Mouse (Mus musculus): Measurements from ENCODE around the gene Rbak. TPM values are rescaled to one million over a fixed set of nuclear protein-coding genes. Genes with fewer than 3 reads are reported as not detected.

Rbak gene
- 12.6 TPM for total RNA-seq (2023)

DNA sequence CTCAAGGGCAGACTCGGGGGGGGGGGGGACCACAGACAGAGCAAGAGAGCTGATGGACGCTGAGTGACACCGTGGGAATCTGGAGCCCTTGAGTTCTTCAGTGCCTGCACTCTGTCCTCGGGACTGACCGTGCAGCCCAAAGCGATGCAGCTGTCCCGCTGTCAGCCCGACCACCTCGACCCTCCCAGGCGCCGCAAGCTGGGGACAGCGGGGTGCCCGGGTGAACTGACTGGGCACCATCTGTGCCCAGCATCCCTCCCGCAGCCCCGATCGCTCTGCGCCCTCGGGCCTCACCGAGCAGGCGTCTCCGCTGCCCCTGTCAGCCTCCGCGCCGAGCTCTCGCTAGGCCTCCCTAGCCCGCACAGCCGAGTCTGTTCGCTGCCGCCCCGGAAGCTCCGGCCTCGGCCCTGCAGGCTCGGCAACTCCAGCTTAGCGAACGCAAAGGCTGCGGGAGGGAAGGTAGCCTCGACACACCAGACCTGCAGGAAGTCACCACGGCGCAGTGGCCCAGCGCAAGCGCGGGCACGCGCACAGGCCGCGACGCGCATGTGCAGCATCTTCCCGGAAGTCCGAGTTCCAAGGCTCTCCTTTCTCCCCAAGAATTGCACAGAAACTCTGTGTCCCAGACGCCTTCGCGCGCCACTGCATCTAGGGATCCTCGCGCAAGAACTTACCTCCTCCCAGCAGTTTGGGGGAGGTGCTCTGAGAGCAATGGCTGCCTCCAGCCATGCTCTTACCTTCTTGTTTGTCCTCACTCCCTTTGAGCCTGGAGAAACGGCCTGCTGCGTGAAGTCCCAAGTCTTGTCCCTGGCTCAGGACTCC lies at the start of gene Rbak, which contains the start of gene Spdye4b:
Gene Rbak (minus strand): TSS at position 521 of the 822 bp plus-strand sequence.
Gene Spdye4b (plus strand): TSS at position 763 of the 822 bp plus-strand sequence.

DNA sequence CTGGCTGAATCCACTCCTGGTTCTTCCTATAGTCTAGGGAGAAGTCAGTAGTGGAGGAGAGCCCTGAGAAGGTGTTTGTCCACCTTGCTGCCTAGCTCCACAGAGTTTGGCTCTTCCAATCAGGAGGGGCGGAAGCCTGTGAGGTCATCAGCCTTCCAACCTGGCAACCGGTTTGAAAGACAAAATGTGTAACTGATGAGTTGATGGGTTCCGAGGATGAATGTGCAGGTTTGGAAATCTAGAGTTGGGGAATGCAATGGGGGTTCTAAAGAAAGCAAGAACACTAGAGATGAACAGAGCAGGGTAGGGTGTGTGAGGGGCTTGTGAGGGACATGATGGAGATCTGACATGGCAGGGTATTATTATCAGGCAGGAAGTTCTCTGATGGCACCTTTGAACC lies 46.2 kb upstream of the Rbak start, which contains the start of gene Spdye4a:
Gene Spdye4a (minus strand): TSS at position 101 of the 400 bp plus-strand sequence.

DNA sequence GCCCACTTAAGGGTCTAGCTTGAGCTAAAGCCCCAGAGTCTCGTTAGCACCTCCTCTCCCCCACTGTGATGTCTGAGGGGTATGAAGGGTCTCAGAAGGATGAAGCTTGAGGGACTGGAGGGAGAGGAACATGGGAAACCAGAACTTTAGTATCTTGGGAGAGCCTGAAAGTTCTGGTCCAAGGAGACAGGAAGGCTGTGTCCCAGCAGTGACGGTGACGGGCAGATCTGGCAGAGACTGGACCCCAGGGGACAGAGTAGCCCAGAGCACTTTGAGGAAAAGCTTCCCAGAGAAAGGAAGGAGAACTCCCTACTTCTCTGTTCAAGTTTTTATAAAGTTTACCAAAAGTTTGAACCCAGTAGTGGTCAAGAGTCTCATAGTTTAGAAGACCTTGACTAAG lies 33.1 kb downstream of the Rbak start, which contains the start of gene Olfr718-ps1:
Gene Olfr718-ps1 (minus strand): TSS at position 101 of the 400 bp plus-strand sequence.

Other genes with a start within 250 kb of the Rbak start
- 1.9 TPM for gene Fscn1, start 220.4 kb downstream of the Rbak start, total RNA-seq (2023)
- gene Rnf216, start 67.8 kb downstream of the Rbak start, total RNA-seq (2023): 11.9 TPM
- 0.12 TPM for gene Olfr718-ps1, start 33.2 kb downstream of the Rbak start, total RNA-seq (2023)
- gene Spdye4b, start 242 bp upstream of the Rbak start, total RNA-seq (2023): not detected
- not detected for gene Spdye4a, start 46.1 kb upstream of the Rbak start, total RNA-seq (2023)
- gene Zfp12, start 54.4 kb upstream of the Rbak start, total RNA-seq (2023): 41.9 TPM
- gene Zfp316, start 89.2 kb upstream of the Rbak start, total RNA-seq (2023): 1.4 TPM
- 0.86 TPM for gene Zfp853, start 112.8 kb upstream of the Rbak start, total RNA-seq (2023)
- 38.4 TPM for gene E130309D02Rik, start 134.6 kb upstream of the Rbak start, total RNA-seq (2023)
- 56.6 TPM for gene Zdhhc4, start 148.5 kb upstream of the Rbak start, total RNA-seq (2023)
- not detected for gene Grid2ip, start 176.6 kb upstream of the Rbak start, total RNA-seq (2023)
- 26.5 TPM for gene Kdelr2, start 223.1 kb upstream of the Rbak start, total RNA-seq (2023)